Mouse (Mus musculus) ES-E14 (cell line): Measurements from ENCODE around the gene Cep44.

ENCODE experiments used
- CHD2 ChIP-seq: IDR thresholded peaks from 2 replicates; pipeline ENCODE4 v1.6.1; 2014; ENCODE audit warnings: mild to moderate bottlenecking, low read depth, low read length, inconsistent platforms
- HCFC1 ChIP-seq: IDR thresholded peaks from 2 replicates; pipeline ENCODE4 v1.6.1; 2012; ENCODE audit warnings: low read length, inconsistent platforms, borderline replicate concordance; ENCODE audit not compliant: insufficient read depth
- MAFK ChIP-seq: IDR thresholded peaks from 2 replicates; pipeline ENCODE4 v1.6.1; 2014; ENCODE audit warnings: mild to moderate bottlenecking, low read depth, low read length, inconsistent platforms; ENCODE audit not compliant: insufficient read depth
- ZC3H11A ChIP-seq: IDR thresholded peaks from 2 replicates; pipeline ENCODE4 v1.6.1; 2012; ENCODE audit warnings: low read depth, mild to moderate bottlenecking, inconsistent platforms, low read length, borderline replicate concordance
- ZNF384 ChIP-seq: IDR thresholded peaks from 2 replicates; pipeline ENCODE4 v1.6.1; 2012; ENCODE audit warnings: low read depth, low read length, inconsistent platforms

- TF ChIP-seq CHD2 (no peak), ZC3H11A (no peak), ZNF384 (no peak), MAFK (no peak), HCFC1 (no peak)
Observed at GRCm38 (mm10) chr8:56489496-56489895, 61.4 kb downstream of the Cep44 start.
